Mouse (Mus musculus) gastrocnemius, postnatal 10 days (tissue): ENCODE measurements around the gene Pip5kl1. TPM values are rescaled to one million over a fixed set of nuclear protein-coding genes. Genes with fewer than 3 reads are reported as not detected.

Experiments
- DNase-seq: peaks from one replicate; pipeline ENCODE4 v3.0.0; 2021; ENCODE audit warnings: mixed read lengths
- total RNA-seq, 2 experiments: library from RNA; stranded (reverse); gene quantifications; 2 replicates each; pipeline ENCODE4 v1.2.3; 2021

Pip5kl1 gene
- total RNA-seq, 2 experiments from 2014 or later, result not detected

DNA sequence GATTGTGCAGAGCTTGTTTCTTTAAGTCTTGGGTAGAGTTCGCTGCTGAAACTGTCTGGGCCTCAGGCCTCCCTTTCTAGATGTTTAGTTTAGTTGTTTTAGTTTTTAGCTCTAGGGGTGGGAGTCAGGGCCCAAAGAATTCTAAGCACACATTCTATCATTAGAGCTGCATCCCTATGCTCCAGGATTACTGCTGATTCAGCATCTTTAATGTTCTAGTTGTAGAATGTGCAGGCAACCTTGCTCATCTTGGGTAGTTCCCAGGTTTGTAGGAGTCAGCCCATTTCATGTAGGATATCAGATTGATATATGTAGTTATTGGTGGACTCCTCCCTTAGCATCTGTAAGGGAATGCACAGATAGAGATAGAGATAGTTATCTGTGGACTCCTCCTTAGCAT lies 42.5 kb downstream of the Pip5kl1 start:
- no peak for DNase-seq

DNA sequence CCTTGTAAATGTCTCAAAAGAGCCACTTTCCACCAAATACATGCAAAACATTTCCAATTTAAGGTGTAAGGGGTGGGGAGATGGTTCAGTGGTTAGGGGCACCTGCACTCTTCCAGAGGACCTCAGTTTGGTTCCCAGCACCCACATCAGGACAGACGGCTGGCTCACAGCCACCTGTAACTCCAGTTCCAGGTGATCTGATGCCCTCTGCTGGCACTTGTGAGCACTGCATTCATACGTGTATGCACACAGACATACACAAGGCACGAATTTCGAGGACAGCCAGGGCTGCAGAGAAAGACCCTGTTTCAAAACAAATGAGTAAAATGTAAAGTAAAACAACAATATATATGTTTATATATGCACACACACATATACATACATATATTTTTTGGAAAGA lies 43.0 kb downstream of the Pip5kl1 start:
- DNase-seq, result no peak

DNA sequence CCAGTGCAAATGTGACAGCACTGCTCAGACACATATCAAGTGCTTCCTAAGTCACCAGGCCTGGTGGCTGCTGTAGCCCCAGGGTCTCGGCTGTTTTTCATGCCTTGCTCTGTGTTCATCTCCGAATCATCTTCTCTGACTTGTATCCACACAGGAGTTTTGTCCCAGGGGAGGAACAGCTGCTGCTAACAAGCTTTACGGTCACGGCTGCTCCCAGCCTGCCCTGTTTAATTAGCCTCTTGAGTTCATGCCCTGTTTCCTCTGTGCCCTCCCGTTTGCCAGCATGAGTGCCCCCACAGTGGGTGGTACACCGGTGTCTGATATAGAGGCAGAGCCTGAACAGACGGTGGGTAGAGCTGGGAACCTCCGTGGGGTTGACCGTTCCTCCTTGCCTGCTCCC lies 43.5 kb downstream of the Pip5kl1 start:
- DNase-seq, result no peak

DNA sequence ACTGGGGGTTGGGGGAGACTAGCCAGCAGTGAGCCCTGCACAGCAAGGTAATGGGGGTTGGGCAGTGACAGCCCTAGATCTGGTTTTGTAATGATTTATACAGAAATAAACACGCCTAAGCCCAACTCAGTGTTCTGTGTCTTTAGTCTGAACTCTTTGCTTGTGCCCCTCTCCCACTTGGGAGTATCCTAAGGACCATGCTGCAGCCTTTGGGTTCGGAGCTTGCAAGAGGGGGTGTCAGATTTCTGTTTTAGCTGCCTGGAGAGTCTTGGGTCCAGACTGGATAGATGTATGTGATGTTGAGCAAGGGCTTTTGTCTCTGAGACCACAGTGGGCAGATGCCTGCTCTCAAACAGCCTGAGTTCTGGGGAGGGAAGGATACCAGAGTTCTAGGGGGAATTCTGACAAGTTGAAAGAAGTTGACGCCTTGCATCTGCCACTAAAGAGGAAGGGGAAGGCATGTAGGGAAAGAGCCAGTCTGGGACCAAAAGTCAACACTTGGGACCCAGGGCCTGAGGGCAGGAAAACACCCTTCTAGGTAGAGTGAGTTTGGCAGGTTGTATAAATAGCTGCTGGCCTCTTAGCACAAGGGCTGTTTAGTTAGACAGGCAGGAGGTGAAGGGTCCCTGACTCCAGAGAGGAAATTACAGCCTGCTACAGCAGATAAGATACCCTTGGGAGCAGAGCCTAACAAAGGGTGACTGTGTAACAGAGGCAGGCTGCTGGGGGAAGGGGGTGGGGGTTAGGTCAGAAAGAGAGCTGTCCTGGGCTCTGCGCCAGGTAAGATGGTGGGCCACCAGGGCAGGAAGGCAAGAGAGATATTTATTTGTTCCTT lies 46.3 kb downstream of the Pip5kl1 start:
- no peak for DNase-seq

DNA sequence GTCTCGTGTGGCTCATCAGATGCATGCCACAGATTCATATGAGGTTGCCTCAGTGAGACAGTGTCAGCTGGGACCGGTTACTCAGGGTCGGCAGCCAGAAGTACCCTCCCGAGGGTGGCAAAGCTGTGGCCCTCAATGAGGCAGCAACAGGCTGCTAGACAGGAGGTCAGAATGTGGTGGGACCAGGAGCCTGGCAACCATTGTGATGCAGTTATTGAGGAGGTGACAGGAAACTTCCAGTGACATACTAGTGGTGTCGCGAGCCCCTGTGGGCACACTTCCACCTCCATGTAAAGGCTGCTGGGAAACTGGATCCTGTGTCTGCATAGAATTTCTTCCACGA lies 46.9 kb downstream of the Pip5kl1 start, which contains the start of gene Ak1:
Gene Ak1, plus strand, starts transcription at position 242 of the 343 bp plus-strand sequence.
- no peak for DNase-seq

DNA sequence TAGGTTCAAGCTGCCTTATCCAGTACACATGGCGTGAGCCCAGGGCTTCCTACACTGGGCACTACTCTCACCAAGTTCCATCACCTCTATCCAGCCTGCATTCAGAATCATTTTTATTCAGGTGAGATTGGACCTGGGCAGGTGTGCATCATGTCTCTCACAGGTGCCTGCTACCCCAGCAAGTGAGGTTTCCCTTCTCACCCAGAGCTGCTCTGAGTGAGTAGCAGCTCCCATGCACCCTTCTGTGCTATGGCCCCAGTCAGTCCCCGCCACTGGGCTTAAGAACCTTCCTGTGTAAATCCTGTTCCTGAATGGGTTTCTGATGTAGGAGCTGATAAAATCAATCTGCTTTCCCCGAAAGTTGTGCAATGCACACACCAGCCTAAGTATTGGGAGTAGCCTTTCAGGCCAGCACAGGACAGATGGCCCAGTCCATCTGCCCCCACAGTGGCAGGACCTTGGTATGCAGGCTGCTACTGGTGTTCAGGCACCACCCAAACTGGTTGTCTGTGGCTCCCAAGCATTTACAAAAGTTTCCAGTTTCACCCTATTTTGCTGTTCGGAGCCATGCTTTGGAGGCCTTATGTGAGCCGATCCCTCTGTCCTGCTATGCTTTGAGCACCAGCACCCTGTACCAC lies 49.6 kb downstream of the Pip5kl1 start:
- DNase-seq, result no peak

DNA sequence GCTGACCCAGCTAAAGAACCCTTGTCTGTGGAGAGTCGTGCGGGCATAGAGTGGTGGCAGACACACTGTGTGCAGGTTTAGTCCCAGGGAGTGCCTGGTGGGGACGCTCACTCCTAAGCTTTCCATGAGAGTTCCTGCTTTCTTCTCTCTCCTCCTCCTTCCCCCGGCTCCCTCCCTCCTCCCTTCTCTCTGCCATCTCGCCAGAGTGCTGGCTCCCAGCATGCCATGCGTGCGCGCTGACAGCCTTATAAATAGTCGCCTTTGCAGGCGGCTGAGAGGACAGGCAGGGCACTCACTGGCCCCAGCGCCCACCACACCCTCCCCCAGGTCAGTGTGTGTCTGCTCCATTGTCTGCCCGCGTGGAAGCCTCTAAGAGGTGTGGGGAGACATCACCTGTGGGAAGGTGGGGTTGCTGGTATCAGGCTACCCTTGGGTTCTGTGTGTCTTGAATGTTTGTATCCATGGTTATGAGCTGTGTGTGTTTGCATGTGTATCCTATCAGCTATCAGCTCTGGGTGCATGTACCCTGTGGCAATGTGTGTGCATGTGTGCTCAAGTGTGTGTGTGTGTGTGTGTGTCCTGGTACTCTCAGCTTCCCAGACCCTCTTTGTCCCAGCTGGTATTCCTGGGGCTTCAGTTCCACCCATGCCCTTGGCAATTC lies 50.7 kb downstream of the Pip5kl1 start:
- peak; percentile 75 for DNase-seq

DNA sequence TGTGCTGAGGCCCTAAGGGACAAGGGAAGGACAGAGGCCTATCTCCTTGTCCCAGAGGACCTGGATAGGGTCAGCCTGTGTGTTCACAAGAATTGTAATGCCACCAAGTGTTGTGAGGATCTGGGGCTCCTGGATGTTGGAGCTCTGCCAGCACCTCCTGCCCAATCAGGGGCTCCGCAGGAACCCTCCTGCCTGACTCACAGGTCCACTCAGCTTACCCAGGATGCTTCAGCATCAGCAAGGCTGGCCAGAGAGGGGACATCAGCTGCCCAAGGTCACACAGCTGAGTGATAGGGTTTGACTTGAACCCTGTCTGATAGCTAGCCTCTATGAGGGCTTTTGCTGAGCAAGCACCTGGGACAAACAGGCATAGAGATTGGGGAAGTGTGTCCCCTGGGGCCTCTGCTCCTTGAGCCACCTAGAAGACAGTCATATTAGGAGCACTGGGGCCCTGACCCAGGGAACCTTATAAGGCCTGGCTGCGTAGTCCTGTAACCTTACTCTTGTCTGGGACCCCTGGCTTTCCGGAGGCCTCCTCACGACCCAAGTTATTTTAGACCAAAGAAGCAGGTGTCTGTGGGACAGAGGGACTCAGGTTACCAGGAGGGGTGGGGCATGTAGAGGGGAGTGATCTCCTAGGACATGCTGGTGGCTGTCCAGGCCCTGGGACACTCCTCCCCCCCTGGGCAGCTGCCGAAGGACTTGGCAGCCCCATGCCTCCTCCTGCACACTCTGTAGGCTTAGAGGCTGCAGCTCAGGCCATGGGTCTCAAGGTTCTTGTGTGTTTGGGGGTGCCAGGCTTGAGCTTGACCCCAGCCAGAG lies 51.5 kb downstream of the Pip5kl1 start:
- peak; percentile 79 for DNase-seq

DNA sequence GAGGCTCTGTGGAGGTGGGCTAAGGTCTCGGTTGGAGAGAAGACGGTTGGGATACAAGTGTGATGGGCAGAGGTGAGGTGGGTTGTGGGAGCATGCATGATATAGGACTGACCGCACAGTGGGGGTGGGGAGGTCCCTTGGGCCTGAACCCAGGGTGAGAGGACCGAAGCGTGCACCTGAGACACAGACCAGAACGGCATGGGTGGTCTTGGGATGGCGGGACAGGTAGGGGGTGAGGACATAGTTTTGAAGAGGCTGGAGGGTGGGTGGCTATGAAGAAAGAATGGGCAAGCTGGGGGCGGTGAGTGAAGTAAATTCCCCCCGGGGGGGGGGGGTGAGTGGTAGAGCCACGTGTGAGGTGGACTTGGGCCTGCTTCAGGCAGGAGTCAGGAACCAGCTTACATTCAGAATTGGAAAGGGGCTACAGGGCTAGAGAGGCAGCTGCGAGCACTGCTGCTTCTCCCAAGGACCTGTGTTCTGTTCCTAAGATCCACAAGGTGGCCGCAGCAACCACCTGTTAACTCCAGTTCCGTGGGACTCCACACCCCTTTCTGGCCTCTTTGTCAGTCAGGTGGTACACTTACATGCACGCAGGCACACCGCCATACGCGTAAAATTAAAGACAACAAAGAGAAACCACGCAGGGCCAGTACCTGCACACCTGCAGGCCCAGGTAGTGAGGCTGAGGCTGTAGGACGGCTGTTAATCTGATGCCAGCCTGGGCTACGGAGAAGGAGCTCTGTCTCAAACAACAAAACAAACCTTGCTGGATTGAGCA lies 52.9 kb downstream of the Pip5kl1 start:
- DNase-seq, result no peak

DNA sequence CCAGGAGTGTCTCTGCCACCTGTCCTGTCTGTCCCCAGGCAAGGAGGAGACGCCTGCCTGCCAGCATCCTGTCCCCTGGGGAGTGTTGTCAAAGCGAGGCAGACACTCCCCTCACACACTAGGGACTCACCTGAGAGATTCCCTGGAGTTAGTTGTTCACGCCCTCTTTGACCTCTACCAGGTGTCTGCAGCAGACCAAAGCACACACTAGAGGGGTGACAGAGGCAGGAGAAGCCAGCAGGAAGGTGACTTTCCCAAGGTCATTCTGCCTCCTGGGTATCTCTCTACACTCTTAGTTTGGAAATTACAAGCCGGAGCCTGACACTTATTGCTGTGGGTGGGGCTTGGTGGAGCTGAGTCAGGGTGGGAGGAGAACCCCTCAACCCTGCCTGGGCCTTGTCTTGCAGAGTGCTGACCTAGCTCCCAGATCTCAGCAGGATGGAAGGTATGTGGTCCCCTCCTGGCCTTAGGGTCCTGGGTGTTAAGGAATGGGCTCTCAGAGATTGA lies 53.5 kb downstream of the Pip5kl1 start:
- DNase-seq, result no peak

DNA sequence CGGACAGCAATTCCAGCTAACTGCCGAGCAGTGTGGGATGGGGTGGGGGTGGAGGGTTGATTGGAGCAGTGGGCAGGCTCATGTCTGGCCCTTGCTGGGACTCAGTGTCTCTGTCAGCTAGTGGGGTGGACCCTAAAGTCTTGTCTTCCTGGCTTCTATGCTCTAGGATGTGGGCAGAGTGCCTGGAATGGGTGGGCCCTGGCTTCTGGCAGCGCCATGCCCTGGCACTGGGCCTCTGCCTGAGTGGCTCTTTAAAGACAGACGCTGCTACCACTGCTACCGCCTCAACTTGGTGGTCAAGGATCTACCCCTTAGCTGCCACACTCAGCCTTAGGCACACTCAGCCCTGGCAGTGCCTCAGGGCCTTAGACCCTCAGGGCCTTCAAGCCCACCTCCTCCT lies 54.1 kb downstream of the Pip5kl1 start:
- peak; percentile 79 for DNase-seq

DNA sequence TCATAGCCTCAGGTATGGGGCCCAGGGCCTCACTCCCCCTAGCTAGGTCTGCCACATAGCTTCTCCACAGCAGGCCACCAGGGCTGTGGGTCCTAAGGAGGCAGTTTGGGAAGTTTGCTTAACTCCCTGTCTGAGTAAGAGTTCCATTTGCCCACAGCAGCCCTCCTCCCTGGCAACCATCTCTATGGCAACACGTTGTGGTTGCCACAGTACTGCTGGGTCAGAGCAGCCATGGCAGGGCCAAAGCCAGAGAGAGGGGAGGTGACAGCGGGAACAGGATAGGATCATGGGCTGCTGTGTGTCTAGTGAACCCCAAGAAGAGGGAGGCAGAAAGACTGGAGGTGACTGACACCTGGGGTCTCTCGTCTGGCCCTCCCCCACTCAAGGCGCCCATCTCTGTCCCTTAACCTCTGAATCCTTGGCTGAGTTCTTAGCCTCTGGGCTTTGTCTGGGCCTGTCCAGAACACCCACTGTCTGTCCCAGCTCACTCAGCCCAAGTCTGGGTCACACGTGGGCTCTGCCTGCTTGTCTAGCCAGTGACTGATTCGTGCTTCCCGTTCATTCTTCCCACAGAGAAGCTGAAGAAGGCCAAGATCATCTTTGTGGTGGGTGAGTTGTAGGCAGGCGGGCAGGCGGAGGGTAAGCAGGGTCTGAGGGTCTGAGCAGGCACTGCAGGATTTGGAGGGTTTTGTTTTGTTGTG lies 54.8 kb downstream of the Pip5kl1 start:
- DNase-seq, result no peak

DNA sequence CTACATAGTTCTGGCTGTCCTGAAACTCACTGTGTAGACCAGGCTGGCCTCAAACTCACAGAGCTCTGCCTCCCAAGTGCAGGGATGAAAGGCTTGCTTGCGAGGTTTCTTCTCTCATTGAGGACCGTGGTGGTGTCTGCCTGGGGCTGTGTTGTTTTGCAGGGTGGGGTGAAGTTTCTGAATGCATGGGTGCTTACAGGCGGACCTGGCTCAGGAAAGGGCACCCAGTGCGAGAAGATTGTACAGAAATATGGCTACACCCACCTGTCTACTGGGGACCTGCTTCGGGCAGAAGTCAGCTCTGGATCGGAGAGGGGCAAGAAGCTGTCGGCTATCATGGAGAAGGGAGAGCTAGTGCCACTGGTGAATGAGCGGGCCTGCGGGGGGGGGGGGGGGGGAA lies 55.4 kb downstream of the Pip5kl1 start:
- DNase-seq, result no peak

DNA sequence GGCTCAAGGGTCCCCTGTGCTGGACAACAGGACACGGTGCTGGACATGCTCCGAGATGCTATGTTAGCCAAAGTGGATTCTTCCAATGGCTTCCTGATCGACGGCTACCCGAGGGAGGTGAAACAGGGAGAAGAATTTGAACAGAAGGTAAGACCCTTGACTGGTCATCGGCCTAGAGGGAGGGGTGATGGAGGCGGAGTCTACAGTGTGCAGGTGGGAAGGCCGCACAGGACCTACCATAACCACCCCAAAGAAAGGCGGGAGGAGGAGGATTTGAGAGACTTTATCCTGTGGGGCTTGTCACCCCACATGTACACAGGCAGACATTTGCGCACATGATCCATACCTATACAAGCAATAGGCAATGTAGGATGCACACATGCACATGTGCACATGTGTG lies 56.4 kb downstream of the Pip5kl1 start:
- no peak for DNase-seq

DNA sequence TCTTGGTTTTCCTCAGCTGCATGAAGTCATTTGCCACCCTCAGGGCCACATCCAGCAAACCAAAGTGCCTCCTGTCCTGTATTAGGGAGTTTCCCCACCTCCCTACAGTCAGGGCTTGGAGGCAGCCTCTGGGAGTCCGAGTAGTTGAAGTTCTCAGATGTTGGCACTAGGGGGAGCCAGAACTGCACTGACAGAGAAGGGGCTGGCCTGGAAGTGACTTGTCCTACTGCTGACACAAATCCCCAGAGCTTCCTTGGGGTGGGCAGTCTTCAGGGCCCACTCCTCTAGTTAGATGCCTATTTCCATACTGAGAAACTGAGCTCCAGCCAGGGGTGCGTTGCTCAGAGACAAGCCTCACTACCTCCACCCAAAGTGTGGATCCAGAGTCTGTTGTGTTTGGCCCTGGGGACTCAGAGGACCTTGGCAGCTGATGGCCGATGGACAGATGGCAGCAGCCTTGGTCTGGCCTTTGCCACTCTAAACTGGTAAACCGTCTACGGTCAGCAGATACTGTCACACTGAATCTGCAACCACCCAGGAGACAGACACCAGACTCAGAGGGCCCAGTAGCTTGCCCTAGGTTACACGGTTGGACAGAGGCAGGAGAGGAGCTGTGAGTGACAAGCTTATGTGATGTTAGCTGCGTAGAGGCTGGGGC lies 57.3 kb downstream of the Pip5kl1 start:
- peak; percentile 77 for DNase-seq

Other genes starting within 250 kb of the Pip5kl1 start
- 10 to 100 TPM; 31.2 to 47.2 TPM for gene Ciz1, start 222.5 kb upstream of the Pip5kl1 start, total RNA-seq
- gene Dnm1, start 221.5 kb upstream of the Pip5kl1 start, total RNA-seq, result 10 to 100 TPM; 18.9 to 25.7 TPM
- gene 1110008P14Rik, start 192.9 kb upstream of the Pip5kl1 start, total RNA-seq, result 10 to 100 TPM; 52.6 to 53.7 TPM
- gene Lcn2, start 186.5 kb upstream of the Pip5kl1 start, total RNA-seq, result 1 to 10 TPM; 3.5 to 6.7 TPM
- 10 to 100 TPM; 38.1 to 40.7 TPM for gene Ptges2, start 178.9 kb upstream of the Pip5kl1 start, total RNA-seq
- 1 to 10 TPM; 3.0 to 3.1 TPM for gene Naif1, start 124.3 kb upstream of the Pip5kl1 start, total RNA-seq
- 10 to 100 TPM; 16.1 to 31.1 TPM for gene Slc25a25, start 123.4 kb upstream of the Pip5kl1 start, total RNA-seq
- 1 to 10 TPM; 5.5 to 8.6 TPM for gene Fam102a, start 39.5 kb upstream of the Pip5kl1 start, total RNA-seq
- 10 to 100 TPM; 19.6 to 25.7 TPM for gene Dpm2, start 3.9 kb upstream of the Pip5kl1 start, total RNA-seq
- gene 9430097D07Rik, start 887 bp downstream of the Pip5kl1 start, total RNA-seq, result not detected
- 10 to 100 TPM; 31.7 to 42.6 TPM for gene St6galnac4, start 12.3 kb downstream of the Pip5kl1 start, total RNA-seq
- 10 to 100 TPM; 59.7 to 66.0 TPM for gene St6galnac6, start 24.9 kb downstream of the Pip5kl1 start, total RNA-seq
- 1,000 to 10,000 TPM; 1,275 to 1,593 TPM for gene Ak1, start 47.0 kb downstream of the Pip5kl1 start, total RNA-seq
- gene Eng, start 71.8 kb downstream of the Pip5kl1 start, total RNA-seq, result 10 to 100 TPM; 49.5 to 54.7 TPM
- gene Fpgs, start 129.3 kb downstream of the Pip5kl1 start, total RNA-seq, result 10 to 100 TPM; 10.5 to 15.6 TPM
- gene Cdk9, start 138.3 kb downstream of the Pip5kl1 start, total RNA-seq, result 10 to 100 TPM; 29.5 to 35.2 TPM
- gene Sh2d3c, start 146.3 kb downstream of the Pip5kl1 start, total RNA-seq, result 10 to 100 TPM; 13.2 to 16.6 TPM
- not detected for gene 6330409D20Rik, start 166.2 kb downstream of the Pip5kl1 start, total RNA-seq
- gene Tor2a, start 182.4 kb downstream of the Pip5kl1 start, total RNA-seq, result 10 to 100 TPM; 12.7 to 13.7 TPM
- gene Ttc16, start 200.8 kb downstream of the Pip5kl1 start, total RNA-seq, result under 1 TPM in 1 of 2 experiments, not detected in 1; 0.11 TPM
- 1 to 10 TPM; 2.3 to 2.7 TPM for gene Ptrh1, start 201.0 kb downstream of the Pip5kl1 start, total RNA-seq
- not detected for gene Cfap157, start 209.6 kb downstream of the Pip5kl1 start, total RNA-seq